Mouse (Mus musculus) effector memory CD4-positive, alpha-beta T cell, adult 5 months (primary cell): ENCODE measurements around the gene Spata45. TPM values are rescaled to one million over a fixed set of nuclear protein-coding genes. Genes with fewer than 3 reads are reported as not detected.

Source experiments
- polyA plus RNA-seq: library from polyadenylated mRNA; unstranded; fragments of 100-300 nt; shearing (Covaris generic); gene quantifications from one replicate; pipeline ENCODE4 v1.2.1, GENCODE M21; 2017

Gene Spata45
- polyA plus RNA-seq, result not detected

DNA sequence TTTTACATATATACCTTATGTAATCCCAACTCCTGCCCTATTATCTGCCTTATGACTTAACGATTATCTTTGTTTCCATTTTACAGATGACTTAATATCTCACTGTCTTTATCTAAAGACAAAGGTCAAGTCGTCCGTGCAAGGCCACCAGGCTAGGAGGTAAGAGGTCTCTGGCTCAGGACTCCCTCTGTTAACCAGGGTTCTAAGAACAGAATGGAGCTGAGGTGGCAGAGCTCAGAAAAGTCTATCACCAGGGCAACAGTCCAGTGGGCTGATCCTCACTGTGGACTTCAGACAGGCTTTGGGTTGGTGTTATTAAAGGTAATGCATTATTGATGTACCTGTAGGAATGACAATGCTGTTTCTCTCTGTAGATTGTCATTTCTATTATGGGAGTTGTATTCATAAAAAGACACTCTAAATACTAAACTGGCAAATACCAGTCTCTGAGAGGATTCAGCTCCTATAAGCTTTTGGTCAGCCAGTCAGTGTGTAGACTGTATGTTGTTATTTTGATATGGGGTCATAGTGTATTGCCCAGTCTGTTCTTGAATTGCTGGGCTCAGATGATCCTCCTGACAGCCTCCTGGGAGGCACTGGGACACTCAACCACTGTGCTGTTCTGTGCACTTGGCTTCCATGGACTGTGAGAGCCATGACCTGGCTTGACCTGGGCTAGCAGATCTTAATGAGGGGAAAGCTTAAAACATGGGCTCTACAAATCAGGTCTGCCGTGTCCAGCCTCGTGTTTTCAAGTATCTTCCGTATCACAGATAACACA is at the start of gene Spata45:
Gene Spata45 (plus strand): TSS at position 86 of the 781 bp plus-strand sequence.

DNA sequence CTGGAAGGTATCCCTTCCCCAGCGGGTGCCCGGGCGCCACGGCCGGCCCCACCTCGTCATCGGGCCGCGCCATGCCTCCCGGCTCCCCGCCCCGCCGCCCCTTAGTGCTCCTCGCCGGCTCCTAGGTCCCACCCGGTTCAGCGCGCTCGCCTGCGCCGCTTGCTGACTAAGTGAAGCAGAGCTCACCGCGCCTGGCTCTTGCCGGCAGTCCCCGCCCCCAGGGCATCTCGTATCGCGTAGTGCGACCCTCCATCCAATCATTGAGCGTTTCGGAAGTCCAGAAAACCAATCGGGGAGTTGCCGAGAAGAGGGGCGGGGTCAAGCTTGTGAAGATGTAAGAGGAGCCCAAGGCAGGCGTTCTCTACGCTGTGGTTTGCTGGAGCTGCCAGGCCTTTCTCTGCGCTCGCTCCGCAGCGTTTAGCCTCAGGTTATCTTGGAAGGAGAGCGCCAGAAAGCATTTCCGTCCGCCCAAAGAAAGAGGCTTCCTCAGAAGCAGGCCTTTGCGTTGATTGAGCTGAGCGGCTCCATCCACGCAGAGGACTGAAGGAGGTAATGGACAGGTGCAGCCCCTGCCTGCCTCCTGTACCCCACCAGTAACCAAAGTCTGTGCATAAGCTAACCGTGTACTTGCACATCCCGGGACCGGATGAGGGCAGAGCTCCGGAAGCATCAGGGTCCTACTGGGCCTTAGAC is 10.3 kb upstream of the Spata45 start, which contains the start of gene Flvcr1:
Gene Flvcr1 (minus strand): TSS at position 138 of the 693 bp plus-strand sequence.

DNA sequence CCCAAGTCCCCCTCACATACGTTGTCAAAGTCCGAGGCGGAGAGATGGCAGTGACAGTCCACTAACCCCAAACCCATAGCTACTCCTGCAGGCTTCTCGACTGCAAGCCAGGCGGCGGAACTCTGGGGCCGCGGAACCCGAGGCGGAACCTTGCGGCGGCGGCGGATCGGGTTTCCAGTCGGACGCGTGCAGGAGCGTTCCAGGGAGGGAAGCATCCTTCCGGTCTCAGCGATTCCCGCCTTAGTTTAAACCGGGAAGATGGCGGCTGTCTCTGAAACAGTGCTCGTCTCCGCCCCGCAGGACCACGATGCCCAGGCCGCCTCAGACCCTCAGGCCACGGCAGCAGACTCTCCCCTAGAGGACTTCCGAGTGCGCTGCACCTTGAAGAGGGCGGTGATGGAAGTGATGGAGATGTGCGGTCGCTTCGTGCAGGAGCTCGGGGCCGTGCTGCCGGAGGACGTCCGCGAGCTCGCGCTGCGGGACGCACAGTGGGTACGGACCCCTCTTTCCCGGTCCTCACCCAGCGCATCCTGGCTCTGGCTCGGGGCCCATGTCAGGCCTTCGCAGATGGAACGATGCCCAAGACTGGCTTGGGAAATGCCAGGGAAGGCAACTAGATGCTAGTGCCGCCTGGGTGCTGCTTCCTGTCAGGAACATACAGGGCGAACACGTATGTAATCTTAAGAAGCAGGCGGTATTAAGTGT is 26.5 kb downstream of the Spata45 start, which contains the start of the genes Tatdn3 and Nsl1:
Gene Tatdn3 (minus strand): TSS at position 152 of the 705 bp plus-strand sequence.
Gene Nsl1 (plus strand): TSS at position 232 of the 705 bp plus-strand sequence.

Other genes with a start within 250 kb of the Spata45 start
- 7.4 TPM for gene Rps6kc1, start 124.9 kb upstream of the Spata45 start, polyA plus RNA-seq
- gene Angel2, start 111.5 kb upstream of the Spata45 start, polyA plus RNA-seq, result 86.4 TPM
- gene Vash2, start 57.3 kb upstream of the Spata45 start, polyA plus RNA-seq, result 0.27 TPM
- gene Flvcr1, start 10.5 kb upstream of the Spata45 start, polyA plus RNA-seq, result 34.9 TPM
- gene Tatdn3, start 26.3 kb downstream of the Spata45 start, polyA plus RNA-seq, result 9.2 TPM
- 0.25 TPM for gene Nsl1, start 26.4 kb downstream of the Spata45 start, polyA plus RNA-seq
- not detected for gene Batf3, start 61.2 kb downstream of the Spata45 start, polyA plus RNA-seq
- not detected for gene Fam71a, start 128.2 kb downstream of the Spata45 start, polyA plus RNA-seq
- gene Atf3, start 181.4 kb downstream of the Spata45 start, polyA plus RNA-seq, result 84.8 TPM